Mouse (Mus musculus): ENCODE results near the gene Pwp2.

- TF ChIP-seq FLI1 (IDR thresholded peaks at IDR 0.05; ENCODE audit: low read length) = no peak
- no peak for TF ChIP-seq GATA1 (IDR thresholded peaks at IDR 0.05; ENCODE audit: borderline replicate concordance, low read length)
Observed at GRCm38 (mm10) chr10:78168792-78169191, 16.2 kb downstream of the Pwp2 start.

All from megakaryocyte, embryonic 14.5 days (primary cell).